Mouse (Mus musculus): Measurements from ENCODE around the gene Lrmda.

Lrmda gene

GRCm38 (mm10) chr14:21992321-21992885, 27.1 kb upstream of the Lrmda start:
- peak; percentile 49 for DNase-seq

DNA sequence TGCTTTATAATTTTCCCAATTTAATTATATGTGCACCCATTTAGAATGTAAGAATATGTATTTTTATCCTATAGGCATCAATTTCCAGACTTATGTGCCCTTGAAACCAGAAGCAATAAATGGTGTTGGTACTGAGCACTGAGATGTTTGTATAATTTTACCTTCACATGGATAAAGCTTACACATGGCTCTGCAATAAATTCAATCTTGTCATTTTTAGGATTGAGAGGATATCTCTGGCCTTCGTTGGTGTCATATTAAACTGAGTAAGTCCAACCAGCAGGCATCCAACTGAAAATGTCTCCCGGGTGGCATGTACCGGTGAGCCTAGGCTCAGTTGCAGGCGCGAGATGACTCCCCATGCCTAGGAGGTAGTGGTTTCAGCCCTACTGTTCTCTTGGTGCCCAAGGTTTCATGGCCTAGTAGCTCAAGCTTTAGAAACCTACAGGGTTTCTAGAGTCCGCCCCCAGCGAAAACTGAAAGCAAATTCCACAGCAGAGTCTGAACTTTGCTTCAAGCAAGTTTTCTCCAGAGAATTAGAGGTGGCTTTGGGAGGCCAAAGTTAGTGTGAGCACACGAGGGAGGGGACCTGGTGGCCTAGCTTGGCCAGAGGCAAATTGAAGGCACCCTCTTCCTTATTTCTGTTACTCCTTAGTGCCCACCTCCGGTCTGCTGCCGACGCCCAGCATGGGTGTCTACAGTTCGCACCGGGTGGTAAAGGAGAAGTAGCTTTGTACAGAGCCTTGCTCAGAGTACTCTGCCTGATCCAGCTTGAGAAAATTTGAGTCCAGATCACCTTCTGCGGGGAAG, 26.1 kb upstream of the Lrmda start:
- DNase-seq = peak; percentile 71

- DNase-seq = peak; percentile 43
These were observed 25.2 kb upstream of the Lrmda start for GRCm38 (mm10) chr14:21994061-21994990.

DNA sequence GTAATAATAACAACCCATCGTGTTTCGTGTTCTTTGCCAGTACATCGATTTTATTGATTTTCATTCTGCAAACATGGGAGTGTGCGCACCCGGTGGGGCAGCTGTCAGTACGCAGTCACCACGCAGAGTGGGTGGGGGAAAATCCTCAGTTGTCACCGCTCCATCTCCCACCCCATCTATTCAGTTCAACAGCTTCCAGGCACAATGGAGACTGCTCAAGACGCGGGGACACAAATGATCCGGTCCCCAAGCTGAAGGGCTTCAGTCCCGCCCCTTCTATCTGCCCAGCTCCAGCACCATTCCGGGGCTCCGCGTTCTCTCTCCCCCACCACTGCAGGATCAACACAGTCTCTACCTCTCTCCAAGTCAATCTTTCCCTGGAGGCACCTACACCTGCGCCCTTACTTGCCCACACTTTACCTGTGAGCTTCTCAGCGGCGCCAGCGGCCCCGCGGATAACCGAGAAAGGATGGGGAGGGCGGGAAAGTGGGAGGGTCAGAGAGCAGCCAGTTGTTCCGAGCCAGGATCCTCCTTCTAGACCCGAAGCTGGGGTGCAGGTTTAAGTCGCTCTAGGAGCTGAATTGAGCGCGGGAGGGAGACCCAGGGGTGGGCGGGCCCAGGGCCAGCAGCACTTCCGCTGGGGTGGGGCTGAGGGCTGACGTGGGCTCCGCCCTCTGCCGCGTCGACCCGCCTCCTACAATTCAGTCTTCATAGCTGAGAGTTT, 24.3 kb upstream of the Lrmda start:
- peak; percentile 87 for DNase-seq

DNA sequence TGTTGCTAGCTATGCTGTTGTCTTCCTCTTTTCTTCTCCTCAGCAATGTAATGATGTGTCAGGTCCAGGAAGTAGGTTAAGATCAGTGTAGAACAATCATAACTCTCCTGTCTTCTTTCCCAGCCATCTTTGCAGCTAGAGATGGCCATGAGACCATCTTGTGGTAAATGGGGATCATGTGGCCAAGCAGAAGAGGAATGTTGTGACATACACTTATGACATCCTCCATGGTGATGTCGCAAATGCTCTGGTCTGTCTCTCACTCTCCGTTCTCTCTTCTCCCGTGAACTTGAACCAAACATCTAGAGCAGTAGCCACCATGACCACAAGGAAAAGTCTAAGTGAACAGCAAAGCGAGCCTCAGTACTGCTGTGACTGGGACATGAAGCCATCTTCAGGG, 19.9 kb upstream of the Lrmda start:
- no peak for DNase-seq

DNA sequence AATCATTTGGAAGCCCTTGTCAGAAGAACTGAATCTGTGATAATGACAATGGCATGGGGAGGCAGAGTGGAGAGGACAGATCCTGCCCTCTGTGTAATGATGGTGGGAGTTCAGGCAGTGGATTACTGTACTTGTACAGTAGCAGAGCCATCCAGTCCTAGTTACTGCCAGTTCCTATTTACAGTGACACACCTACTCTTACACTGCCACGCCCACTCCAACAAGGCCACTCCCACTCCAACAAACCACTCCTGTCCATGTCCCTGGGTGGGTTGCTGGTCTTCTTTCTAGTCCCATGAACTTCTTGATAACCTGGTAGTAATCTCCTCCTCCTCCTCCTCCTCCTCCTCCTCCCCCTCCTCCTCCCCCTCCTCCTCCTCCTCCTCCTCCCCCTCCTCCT, 16.3 kb upstream of the Lrmda start:
- DNase-seq = no peak

- DNase-seq = no peak
These were observed 15.9 kb upstream of the Lrmda start for GRCm38 (mm10) chr14:22003631-22004030.

DNA sequence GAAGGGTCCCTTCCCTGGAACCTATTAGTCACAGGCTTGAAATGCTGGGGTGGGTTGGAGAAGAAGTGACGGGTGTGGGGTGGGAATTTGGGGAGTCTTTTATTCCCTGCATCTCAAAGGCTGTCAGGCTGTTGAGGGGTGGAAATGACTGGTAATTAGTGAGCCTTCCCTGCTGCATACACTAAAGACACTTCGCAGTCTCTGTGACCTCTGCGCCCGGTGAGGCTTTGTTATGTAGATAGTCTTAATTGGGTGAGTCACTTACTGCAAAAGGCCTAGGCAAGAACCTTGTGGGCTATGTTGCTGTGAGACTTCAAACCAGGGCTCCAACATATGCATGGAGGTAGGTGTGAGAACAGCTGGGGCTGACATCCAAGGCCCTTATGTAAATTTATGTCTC, 14.6 kb upstream of the Lrmda start:
- no peak for DNase-seq

GRCm38 (mm10) chr14:22007006-22007405, 12.5 kb upstream of the Lrmda start:
- no peak for DNase-seq

- no peak for DNase-seq
These were observed 5.2 kb upstream of the Lrmda start for GRCm38 (mm10) chr14:22014315-22014714.

DNA sequence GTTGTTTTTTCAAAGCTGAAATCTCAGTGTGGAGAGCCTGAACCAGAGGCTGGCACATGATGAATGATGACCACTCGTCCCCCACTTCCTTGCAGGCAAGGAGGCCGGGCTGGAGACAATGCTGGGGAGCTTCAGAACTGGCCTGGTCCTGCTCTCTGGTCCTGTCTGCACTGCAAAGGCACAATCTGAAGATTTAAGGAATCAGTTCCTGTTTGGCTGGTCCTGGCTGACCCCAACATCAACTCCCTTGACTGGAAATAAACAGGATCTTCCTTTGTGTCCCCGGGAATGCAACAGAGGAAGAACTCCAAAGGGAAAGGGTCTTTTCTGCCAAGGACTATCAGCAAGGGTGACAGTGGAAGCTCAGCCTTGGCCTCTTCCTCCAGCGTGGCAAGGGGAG, 4.7 kb upstream of the Lrmda start:
- peak; percentile 75 for DNase-seq

- no peak for DNase-seq
These were observed 2.5 kb upstream of the Lrmda start for GRCm38 (mm10) chr14:22017011-22017410.

GRCm38 (mm10) chr14:22019949-22020845, 685 bp downstream of the Lrmda start:
- no peak for DNase-seq

- DNase-seq = peak; percentile 69
These were observed 1.4 kb downstream of the Lrmda start for GRCm38 (mm10) chr14:22020885-22021284.

DNA sequence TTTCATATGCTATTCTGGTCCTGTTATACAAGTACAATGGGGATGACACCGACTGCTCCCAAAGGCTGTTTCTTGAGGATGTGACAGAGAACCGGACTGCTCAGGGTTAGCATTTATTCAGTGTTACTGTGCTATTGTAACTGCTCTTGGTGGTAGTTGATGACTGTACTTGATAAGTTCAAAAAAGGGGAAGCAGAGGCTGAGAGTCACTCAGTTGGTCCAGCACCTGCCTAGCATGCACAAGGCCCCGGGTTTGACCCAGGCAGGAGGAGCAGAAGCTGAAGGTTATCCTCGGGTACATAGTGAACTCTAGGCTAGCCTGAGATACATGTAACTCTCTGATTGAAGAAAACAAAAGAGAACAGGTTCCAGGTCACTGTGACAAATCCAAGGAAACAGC, 4.0 kb downstream of the Lrmda start:
- DNase-seq = no peak

DNA sequence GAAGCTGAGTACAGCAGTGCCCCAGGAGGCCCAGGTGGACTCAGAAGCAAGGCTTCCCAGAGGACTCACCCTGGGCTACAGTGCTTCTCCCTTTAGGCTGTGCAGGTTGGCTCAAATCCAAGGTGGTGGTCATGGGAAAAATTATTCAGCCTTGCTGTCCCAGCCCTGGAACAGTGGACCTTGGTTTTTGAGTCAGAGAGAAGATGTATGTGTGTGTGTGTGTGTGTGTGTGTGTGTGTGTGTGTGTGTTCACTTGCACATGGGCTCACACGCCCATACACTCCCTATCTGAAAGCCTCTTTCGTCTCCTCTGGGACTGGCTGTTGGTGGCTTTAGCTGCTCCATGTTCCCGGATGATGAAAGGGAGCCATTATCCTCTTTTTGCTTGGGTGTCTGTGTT, 16.4 kb downstream of the Lrmda start:
- DNase-seq = no peak

GRCm38 (mm10) chr14:22036338-22036737, 16.8 kb downstream of the Lrmda start:
- DNase-seq = no peak

- no peak for DNase-seq
These were observed 17.4 kb downstream of the Lrmda start for GRCm38 (mm10) chr14:22036802-22037497.

DNA sequence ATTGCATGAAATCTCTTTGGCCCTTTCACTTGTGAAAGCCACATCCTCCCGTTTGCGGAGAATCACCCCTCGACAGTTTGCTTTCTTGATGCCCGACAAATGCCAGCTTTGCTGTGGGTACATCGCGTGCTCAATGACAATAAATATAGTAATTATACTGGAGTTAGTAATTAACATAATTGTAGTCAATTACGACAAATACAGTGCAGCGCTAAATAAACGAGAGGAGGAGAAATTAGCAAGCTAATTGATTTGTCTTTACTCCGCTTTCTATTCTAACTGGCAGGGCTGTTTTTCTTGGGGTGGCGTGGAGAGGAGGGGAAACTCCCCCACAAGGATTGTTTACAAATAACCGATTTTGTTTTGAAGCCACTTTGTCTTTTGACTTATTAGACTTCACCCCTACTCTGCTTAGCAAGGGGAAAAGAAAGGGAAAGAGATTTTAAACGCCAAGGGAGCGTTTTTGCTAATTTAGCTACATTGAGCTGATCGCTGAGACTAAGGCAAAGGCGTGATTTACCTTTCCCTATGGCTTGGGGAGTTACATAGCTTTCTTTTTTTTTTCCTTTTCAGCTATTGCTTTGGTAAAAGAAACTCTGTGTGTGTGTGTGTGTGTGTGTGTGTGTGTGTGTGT, 18.1 kb downstream of the Lrmda start:
- DNase-seq = no peak

DNA sequence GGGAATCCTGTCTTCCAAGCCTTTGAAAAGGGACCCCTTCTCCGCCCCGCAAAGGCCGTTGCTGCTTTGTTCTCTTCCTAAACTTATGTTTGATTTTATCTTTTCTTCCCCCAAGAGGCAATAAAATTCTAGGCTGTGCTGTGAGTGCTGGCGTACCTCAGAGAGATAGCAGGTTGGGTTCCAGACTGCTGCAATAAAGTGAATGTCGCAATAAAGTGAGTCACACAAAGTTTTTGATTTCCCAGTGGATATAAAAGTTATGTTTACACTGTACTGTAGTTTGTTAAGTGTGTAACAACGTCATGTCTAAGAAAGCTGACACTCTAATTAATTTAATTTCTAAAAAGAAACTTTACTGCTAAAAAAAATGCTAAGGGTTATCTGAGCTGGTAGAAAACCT, 22.6 kb downstream of the Lrmda start:
- no peak for DNase-seq

DNA sequence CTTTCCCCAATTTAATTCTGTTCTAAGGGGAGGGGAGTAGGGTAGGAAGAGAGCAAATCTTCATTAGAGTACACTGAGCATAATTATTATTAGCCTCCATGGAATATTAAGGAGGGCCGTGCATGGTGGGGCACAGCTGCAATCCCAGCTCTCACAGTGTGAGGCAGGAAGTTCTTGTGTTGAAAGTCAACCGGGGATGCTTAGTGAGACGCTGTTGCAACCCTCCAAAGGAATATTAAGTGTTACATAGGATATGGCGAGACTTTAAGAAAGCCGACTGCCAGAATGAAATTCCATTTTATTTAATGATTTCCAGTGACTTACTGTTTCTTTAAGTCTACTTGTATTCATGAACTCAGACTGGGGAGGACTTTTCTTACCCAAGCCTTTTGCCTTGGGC, 23.9 kb downstream of the Lrmda start:
- DNase-seq = no peak
